Mouse (Mus musculus): ENCODE measurements around the gene Zp3. TPM values are rescaled to one million over a fixed set of nuclear protein-coding genes. Genes with fewer than 3 reads are reported as not detected.

Zp3 gene
- polyA plus RNA-seq, 1 experiment from 2014 or later: not detected

GRCm38 (mm10) chr5:136014877-136015276, 35.0 kb downstream of the Zp3 start:
- no peaks in the 10 kb centered on the region for H3K9me3 ChIP-seq

DNA sequence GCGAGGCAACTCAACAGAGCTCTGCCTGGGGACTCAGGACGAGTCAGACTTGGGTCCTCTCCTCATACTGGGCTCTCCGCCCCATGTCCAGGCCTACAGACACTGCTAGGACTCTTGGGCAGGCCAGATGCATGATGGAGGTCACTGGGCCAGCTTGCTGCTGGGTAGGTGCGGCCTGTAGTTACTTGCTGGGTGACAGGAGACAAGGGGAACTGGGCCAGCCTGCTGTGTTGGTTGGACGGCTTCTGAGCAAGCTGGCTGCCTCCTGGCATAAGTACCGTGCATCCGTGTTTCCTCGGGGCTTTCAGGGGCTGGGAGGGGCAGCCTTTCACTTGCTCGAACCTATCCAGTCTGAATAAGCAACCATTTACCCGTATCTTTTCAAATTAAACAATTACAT, 35.7 kb downstream of the Zp3 start:
- no peak overlapping the region for H3K4me3 ChIP-seq
- H3K27me3 ChIP-seq: no peaks in the 10 kb centered on the region
- ATAC-seq (ENCODE audit: insufficient number of reproducible peaks, insufficient read depth, low FRiP score, low TSS enrichment, low read depth): no peak
- H3K4me2 ChIP-seq: no peak overlapping the region
- peaks cover 32% of the 10 kb centered on the region for H3K4me1 ChIP-seq
- 0 out of 2 replicates have a peak overlapping the region, but pooled peaks have one; percentile 47 for H3K9ac ChIP-seq
- peaks cover 55% of the 10 kb centered on the region for H3K36me3 ChIP-seq
- no peaks in the 10 kb centered on the region for H3K9me3 ChIP-seq
- 80% methylated on average over 10 of the region's 10 CpGs for WGBS
- H3K27ac ChIP-seq: peak overlapping the region; percentile 82

More at GRCm38 (mm10) chr5:136014877-136015276, 35.0 kb downstream of the Zp3 start:
- 0 out of 2 replicates have a peak overlapping the region, but pooled peaks have one; percentile 44 for H3K9ac ChIP-seq
- no peak overlapping the region for H3K4me2 ChIP-seq
- H3K36me3 ChIP-seq: peaks cover 55% of the 10 kb centered on the region
- H3K27ac ChIP-seq: peak overlapping the region; percentile 82
- WGBS: 88% methylated on average over 10 of the region's 10 CpGs
- no peak overlapping the region for H3K4me3 ChIP-seq
- peaks cover 31% of the 10 kb centered on the region for H3K4me1 ChIP-seq
- no peaks in the 10 kb centered on the region for H3K27me3 ChIP-seq
- ATAC-seq (ENCODE audit: insufficient number of reproducible peaks, insufficient read depth, low FRiP score, low TSS enrichment, low read depth): no peak

- Histone ChIP-seq H3K9ac (0 out of 2 replicates have a peak overlapping the region, but pooled peaks have one; percentile 49), H3K9me3 (no peaks in the 10 kb centered on the region), H3K27ac (peak overlapping the region; percentile 82), H3K27me3 (no peaks in the 10 kb centered on the region), H3K4me2 (no peak overlapping the region), H3K4me1 (peaks cover 32% of the 10 kb centered on the region), H3K4me3 (no peak overlapping the region), H3K36me3 (peaks cover 55% of the 10 kb centered on the region)
- peak; percentile 50; the same call in 1 of the 2 replicates for ATAC-seq (ENCODE audit: insufficient number of reproducible peaks, insufficient read depth, low FRiP score, low TSS enrichment, low read depth)
- WGBS: 56% methylated on average over 10 of the region's 10 CpGs
Measured at GRCm38 (mm10) chr5:136016014-136016876, 36.3 kb downstream of the Zp3 start.

DNA sequence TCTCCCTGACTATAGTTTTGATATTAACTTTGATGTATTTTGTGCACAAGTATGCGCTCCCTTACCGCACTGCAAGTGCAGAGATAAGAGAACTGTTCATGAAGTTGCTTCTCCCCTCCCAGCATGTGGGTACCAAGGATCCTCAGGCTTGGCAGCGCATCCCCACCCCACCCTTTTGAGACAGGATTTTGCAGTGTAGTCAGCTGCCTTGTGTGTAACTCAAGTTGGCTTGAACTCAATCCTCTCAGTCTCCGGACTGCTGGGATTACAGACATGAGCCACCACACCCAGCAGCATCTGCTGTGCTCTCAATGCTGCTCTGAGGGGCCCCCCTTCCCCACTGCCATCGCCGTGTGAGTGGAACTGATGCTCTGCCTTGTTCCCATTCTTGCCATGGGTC, 37.4 kb downstream of the Zp3 start:
- Histone ChIP-seq H3K27me3 (no peaks in the 10 kb centered on the region), H3K4me3 (no peak overlapping the region), H3K9me3 (no peaks in the 10 kb centered on the region), H3K27ac (peak overlapping the region; percentile 5; the same call in 1 of the 2 replicates), H3K4me2 (no peak overlapping the region), H3K36me3 (peaks cover 54% of the 10 kb centered on the region), H3K9ac (no peak overlapping the region), H3K4me1 (peaks cover 32% of the 10 kb centered on the region)
- WGBS: 86% methylated on average over 6 of the region's 6 CpGs
- no peak for ATAC-seq (ENCODE audit: insufficient number of reproducible peaks, insufficient read depth, low FRiP score, low TSS enrichment, low read depth)

DNA sequence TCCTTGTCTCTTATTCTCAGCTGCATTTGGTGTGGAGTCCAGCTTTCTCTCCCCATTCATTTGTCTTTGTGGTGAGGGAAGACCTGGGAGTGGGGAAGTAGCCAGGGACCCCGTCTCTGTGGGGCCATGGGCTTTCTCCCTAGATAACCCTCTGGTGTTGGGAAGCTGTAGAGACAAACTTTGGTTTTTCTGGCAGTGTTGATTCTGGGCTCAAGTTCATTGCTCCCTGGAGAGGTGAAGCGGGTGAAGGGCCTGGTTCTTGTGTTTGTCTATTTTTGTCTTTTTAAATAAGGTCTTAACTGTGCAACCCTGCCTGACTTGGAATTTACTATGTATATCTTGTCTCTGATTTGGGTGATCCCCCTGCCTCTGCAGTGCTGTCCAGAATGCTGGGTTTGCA, 38.8 kb downstream of the Zp3 start:
- no peak overlapping the region for H3K27ac ChIP-seq
- peaks cover 32% of the 10 kb centered on the region for H3K4me1 ChIP-seq
- H3K4me2 ChIP-seq: no peak overlapping the region
- no peak overlapping the region for H3K4me3 ChIP-seq
- ATAC-seq (ENCODE audit: insufficient number of reproducible peaks, insufficient read depth, low FRiP score, low TSS enrichment, low read depth): no peak
- H3K27me3 ChIP-seq: no peaks in the 10 kb centered on the region
- no peak overlapping the region for H3K9ac ChIP-seq
- WGBS: 79% methylated on average over 2 of the region's 2 CpGs
- H3K9me3 ChIP-seq: no peaks in the 10 kb centered on the region
- peaks cover 43% of the 10 kb centered on the region for H3K36me3 ChIP-seq

DNA sequence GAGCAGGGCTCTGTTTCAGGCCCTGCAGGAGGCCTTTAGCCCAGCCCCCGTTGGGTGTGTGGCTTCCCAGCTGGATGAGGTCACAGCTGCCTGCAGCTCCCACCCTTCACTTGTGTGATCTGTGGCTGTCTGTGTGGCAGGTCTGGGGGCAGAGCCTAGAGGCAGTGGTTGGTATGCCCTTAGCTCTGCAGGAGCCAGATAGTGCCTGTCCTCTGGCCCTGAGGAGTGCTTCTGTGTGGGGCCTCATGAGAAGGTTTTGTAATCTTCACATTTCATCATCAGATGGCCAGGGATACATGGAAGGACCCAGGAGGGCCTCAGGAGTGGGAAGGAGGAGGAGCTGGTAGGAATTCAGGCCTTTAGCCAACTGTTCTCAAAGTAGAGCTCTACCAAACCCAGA, 40.0 kb downstream of the Zp3 start:
- no peak overlapping the region for H3K4me3 ChIP-seq
- peaks cover 29% of the 10 kb centered on the region for H3K4me1 ChIP-seq
- ATAC-seq (ENCODE audit: insufficient number of reproducible peaks, insufficient read depth, low FRiP score, low TSS enrichment, low read depth): no peak
- no peaks in the 10 kb centered on the region for H3K9me3 ChIP-seq
- H3K27ac ChIP-seq: no peak overlapping the region
- peaks cover 39% of the 10 kb centered on the region for H3K36me3 ChIP-seq
- no peak overlapping the region for H3K9ac ChIP-seq
- no peak overlapping the region for H3K4me2 ChIP-seq
- WGBS: 32% methylated on average over 1 of the region's 1 CpGs
- H3K27me3 ChIP-seq: no peaks in the 10 kb centered on the region

DNA sequence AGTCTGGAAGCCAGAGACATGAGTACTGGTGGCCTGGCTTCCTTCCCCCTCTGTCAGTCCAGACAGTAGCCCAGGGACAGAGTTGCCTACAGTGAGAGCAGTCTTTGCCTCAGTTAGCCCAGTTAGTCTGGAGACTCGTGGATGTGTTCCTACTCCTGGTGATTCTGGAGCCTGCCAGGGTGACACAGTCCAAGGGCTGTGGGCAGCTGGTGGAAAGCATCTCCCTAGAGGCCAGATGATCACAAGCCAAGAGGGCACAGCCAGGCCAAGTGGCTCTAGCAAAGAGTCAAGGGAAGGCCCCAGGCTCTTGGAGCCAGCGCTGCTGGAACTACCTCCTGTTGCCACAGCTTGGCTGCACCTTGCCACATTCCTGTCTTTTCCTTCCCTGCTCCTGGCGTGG, 45.8 kb downstream of the Zp3 start:
- no peaks in the 10 kb centered on the region for H3K9me3 ChIP-seq
- WGBS: 80% methylated on average over 3 of the region's 3 CpGs
- no peak for ATAC-seq (ENCODE audit: insufficient number of reproducible peaks, insufficient read depth, low FRiP score, low TSS enrichment, low read depth)
- H3K9ac ChIP-seq: peak overlapping the region; percentile 27; the same call in 1 of the 2 replicates
- H3K4me1 ChIP-seq: no peaks in the 10 kb centered on the region
- H3K36me3 ChIP-seq: peaks cover 72% of the 10 kb centered on the region
- H3K27me3 ChIP-seq: no peaks in the 10 kb centered on the region
- H3K4me3 ChIP-seq: no peak overlapping the region
- H3K4me2 ChIP-seq: no peak overlapping the region
- H3K27ac ChIP-seq: no peak overlapping the region

DNA sequence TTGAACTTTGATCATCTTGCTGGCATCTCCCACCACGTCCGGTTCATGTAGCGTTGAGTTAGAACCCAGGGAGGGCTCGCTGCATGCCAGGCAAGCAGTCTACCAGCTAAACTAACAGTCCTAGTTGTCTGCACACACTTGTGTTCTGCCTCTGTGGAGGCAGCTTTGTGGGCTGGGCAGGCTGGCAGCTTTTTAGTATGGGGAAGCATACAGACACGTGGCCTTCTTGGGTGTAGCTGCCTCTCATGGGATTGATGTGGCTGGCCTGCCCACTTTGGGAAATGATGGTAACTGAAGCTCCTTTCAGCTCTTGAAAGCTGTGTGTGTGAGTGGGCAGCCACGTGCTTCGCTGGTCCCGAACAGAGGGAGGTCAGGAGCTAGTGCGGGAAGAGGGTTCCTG, 47.0 kb downstream of the Zp3 start:
- no peak overlapping the region for H3K4me3 ChIP-seq
- no peak for ATAC-seq (ENCODE audit: insufficient number of reproducible peaks, insufficient read depth, low FRiP score, low TSS enrichment, low read depth)
- H3K27me3 ChIP-seq: no peaks in the 10 kb centered on the region
- WGBS: 91% methylated on average over 9 of the region's 9 CpGs
- peaks cover 74% of the 10 kb centered on the region for H3K36me3 ChIP-seq
- no peak overlapping the region for H3K27ac ChIP-seq
- no peak overlapping the region for H3K4me2 ChIP-seq
- H3K4me1 ChIP-seq: no peaks in the 10 kb centered on the region
- H3K9ac ChIP-seq: no peak overlapping the region
- no peaks in the 10 kb centered on the region for H3K9me3 ChIP-seq

DNA sequence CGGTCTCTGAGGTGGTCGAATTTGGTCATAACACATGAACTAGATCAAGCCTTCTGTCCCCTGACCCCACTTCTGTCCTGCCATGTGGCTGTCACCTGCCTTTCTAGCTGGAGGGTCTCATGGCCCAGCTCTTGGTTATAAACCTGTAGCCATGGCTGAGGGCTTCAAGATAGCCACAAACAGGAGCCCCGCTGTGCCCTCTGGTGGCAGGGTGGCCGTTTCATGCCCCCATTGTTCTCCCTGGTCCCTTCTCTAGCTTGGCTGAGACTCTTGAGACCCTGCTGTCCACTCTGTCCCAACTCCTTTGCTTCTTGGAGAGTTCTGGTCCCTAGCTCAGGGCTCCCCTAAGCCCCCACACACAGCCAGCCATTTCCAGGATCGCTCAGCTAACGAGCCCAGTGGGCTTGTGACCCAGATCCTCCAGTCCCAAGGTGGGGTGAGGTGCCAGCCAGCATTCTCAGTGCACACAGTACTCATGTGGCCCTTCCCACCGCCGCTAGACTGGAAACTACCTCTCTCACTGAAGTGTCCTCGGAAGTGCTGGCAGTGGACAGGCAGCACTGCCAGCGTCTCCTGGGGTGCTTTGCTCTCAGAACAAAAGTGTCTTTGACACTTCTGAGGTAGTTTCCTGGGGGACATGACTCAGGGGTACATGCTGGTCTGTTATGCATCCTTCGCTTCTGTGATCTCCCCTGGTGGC, 47.9 kb downstream of the Zp3 start:
- Histone ChIP-seq H3K27ac (no peak overlapping the region), H3K36me3 (peaks cover 80% of the 10 kb centered on the region)
- no peak for ATAC-seq (ENCODE audit: insufficient number of reproducible peaks, insufficient read depth, low FRiP score, low TSS enrichment, low read depth)

DNA sequence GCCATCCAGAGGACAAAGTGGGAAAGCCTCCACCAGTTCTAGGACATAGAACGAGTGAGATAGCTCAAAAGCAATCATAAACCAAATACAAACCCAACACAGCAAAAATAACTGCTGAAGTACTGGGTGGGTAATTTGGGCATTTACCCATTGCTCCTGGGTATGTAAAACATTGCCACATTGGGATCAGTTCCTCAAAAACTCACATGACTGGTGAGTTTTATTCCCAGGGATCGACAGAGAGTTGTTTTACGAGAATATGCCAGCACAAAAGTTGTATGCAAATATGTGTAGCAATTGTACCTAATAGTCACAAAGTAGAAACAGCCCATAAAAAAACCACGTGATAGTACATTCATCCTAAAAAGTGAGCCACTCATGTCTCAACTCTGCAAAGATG, 55.0 kb downstream of the Zp3 start:
- Histone ChIP-seq H3K36me3 (peaks cover 30% of the 10 kb centered on the region), H3K27me3 (no peaks in the 10 kb centered on the region), H3K4me1 (0 out of 2 replicates have a peak, but pooled peaks cover under 1% of the 10 kb centered on the region), H3K4me3 (no peak overlapping the region), H3K4me2 (no peak overlapping the region), H3K9ac (no peak overlapping the region), H3K27ac (no peak overlapping the region), H3K9me3 (no peaks in the 10 kb centered on the region)
- whole genome bisulfite sequencing: 77% methylated on average over 4 of the region's 4 CpGs
- no peak for ATAC-seq (ENCODE audit: insufficient number of reproducible peaks, insufficient read depth, low FRiP score, low TSS enrichment, low read depth)

More for the DNA sequence above, 47.9 kb downstream of the Zp3 start:
- Histone ChIP-seq H3K27me3 (no peaks in the 10 kb centered on the region), H3K4me3 (no peak overlapping the region), H3K4me2 (no peak overlapping the region), H3K9ac (no peak overlapping the region), H3K4me1 (no peaks in the 10 kb centered on the region), H3K9me3 (no peaks in the 10 kb centered on the region)
- WGBS: 78% methylated on average over 11 of the region's 11 CpGs

DNA sequence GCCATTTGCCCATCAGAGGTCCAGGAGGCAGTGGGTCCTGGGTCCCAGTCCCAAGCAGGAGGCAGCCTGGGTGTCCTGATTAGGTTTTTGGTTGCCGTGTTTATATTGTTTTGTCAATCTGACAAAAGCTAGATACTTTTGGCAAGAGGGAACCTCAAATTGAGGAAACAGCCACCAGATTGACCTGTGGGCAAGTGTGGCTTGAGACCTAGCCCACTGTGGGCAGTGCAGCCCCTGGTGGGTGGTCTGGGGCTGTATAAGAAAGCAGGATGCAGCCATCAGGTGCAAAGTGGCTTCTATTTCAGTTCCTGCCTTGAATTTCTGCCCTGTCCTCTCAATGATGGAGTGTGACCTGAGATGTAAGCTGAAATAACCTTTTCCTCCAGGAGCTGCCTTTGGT, 55.4 kb downstream of the Zp3 start:
- no peak overlapping the region for H3K27ac ChIP-seq
- no peaks in the 10 kb centered on the region for H3K9me3 ChIP-seq
- H3K9ac ChIP-seq: no peak overlapping the region
- H3K36me3 ChIP-seq: peaks cover 26% of the 10 kb centered on the region
- WGBS: 93% methylated on average over 1 of the region's 1 CpGs
- ATAC-seq (ENCODE audit: insufficient number of reproducible peaks, insufficient read depth, low FRiP score, low TSS enrichment, low read depth): no peak
- no peak overlapping the region for H3K4me3 ChIP-seq
- 0 out of 2 replicates have a peak, but pooled peaks cover 3% of the 10 kb centered on the region for H3K4me1 ChIP-seq
- H3K27me3 ChIP-seq: no peaks in the 10 kb centered on the region
- H3K4me2 ChIP-seq: no peak overlapping the region

All from embryonic facial prominence, embryonic 13.5 days (tissue).